9 mouse cellular contexts compared by ENCODE assay signal in genomic region chr6:97311599-97312544, GRCm38 (mm10). TPM values are rescaled to one million over a fixed set of nuclear protein-coding genes. Genes with fewer than 3 reads are reported as not detected.
DNase-seq lines count a peak whose midpoint lies in the region; ATAC-seq and TF ChIP-seq lines count a peak whose summit lies in the region.
"Had no signal": no experiment of that assay in that cellular context is flagged by ENCODE, and none has a peak within 500 bp of the region (broad histone marks: within the 10 kb centered on the region; RNA-seq: fewer than 3 reads in every experiment).

No protein-coding gene starts in this region.

- 9% methylated on average over 33 of the region's 33 CpGs for WGBS in hindbrain, postnatal 0 days
- under 1% methylated on average over 33 of the region's 33 CpGs for WGBS in liver, embryonic 12.5 days (ENCODE audit: insufficient replicate concordance)

- no peak for TF ChIP-seq RAD21 in MEL (IDR thresholded peaks at IDR 0.05; ENCODE audit: low read depth, low read length)

- intact Hi-C loops in gastrocnemius, adult 2 months (cut with DNase I), result loop anchor here (5.0 kb wide), 3 partner anchors 35 to 90 kb away; no protein-coding TSS in a partner anchor

- H3K9ac ChIP-seq in MEL (ENCODE audit: control insufficient read depth, low read depth, low read length, poor library complexity, severe bottlenecking), result peak overlapping the region; percentile 54
- peak overlapping the region; percentile 37; the same call in 1 of the 2 replicates for H3K9ac ChIP-seq in hindbrain, postnatal 0 days (replicated peaks; ENCODE audit: low read length)
- H3K9ac ChIP-seq in liver, embryonic 12.5 days, result peak overlapping the region; percentile 55

- peaks cover 0 to 2% of the 10 kb centered on the region in 2 experiments; a peak in 1 of 4 replicates for H3K36me3 ChIP-seq in MEL (ENCODE audit: control insufficient read depth in 1 of 2, insufficient read depth in 2 of 2, low read length in 2 of 2)
- H3K36me3 ChIP-seq in hindbrain, postnatal 0 days (ENCODE audit: insufficient read depth, low read length), result no peaks in the 10 kb centered on the region
- no peaks in the 10 kb centered on the region; the same call in 1 of the 2 replicates for H3K36me3 ChIP-seq in liver, embryonic 12.5 days
- no peaks in the 10 kb centered on the region for H3K36me3 ChIP-seq in myocyte (ENCODE audit: control insufficient read depth, insufficient read depth)

- TF ChIP-seq CTCF in MEL (IDR thresholded peaks at IDR 0.05 in 2 of 3, conservative IDR thresholded peaks at IDR 0.05 in 1 of 3; ENCODE audit: control insufficient read depth in 1 of 3, insufficient read depth in 1 of 3, low read depth in 2 of 3, low read length in 3 of 3, poor library complexity in 1 of 3, severe bottlenecking in 1 of 3), result no peak
- TF ChIP-seq CTCF in gastrocnemius, adult 2 months (IDR thresholded peaks at IDR 0.05), result no peak
- TF ChIP-seq CTCF in hindbrain, postnatal 0 days (IDR thresholded peaks at IDR 0.05; ENCODE audit: low read depth), result no peak

- no peak overlapping the region for H3ac ChIP-seq in myocyte (ENCODE audit: control insufficient read depth, insufficient read length)

- peak; percentile 79 for DNase-seq in MEL (ENCODE audit: low read depth, low spot score)
- DNase-seq in adrenal gland, postnatal 4 days (ENCODE audit: low spot score in 2 of 2), result peak; percentile 15 to 35
- peak; percentile 73 for DNase-seq in gastrocnemius, adult 2 months
- peak; percentile 38 for DNase-seq in hindbrain, postnatal 0 days (ENCODE audit: low spot score)
- DNase-seq in thymus, postnatal 4 days, result peak; percentile 63
- DNase-seq in frontal cortex, postnatal 25 days (ENCODE audit: low spot score in 2 of 2), result no peak

- H3K4me2 ChIP-seq in hindbrain, postnatal 0 days (ENCODE audit: low read depth, low read length), result peak overlapping the region; percentile 55
- H3K4me2 ChIP-seq in liver, embryonic 12.5 days, result peak overlapping the region; percentile 79
- peak overlapping the region; percentile 95 for H3K4me2 ChIP-seq in myocyte (ENCODE audit: low read depth)

- no peak for ATAC-seq in hindbrain, postnatal 0 days
- peak; percentile 42 for ATAC-seq in liver, embryonic 12.5 days

- 0 out of 4 replicates have a peak, but pooled peaks cover 0 to 2% of the 10 kb centered on the region in 2 experiments for H3K27me3 ChIP-seq in MEL (ENCODE audit: control insufficient read depth in 1 of 2, insufficient read depth in 2 of 2, low read length in 2 of 2)
- H3K27me3 ChIP-seq in hindbrain, postnatal 0 days (ENCODE audit: insufficient read depth, low read length), result no peaks in the 10 kb centered on the region
- H3K27me3 ChIP-seq in liver, embryonic 12.5 days (replicated peaks), result 0 out of 2 replicates have a peak, but pooled peaks cover 3% of the 10 kb centered on the region
- no peaks in the 10 kb centered on the region for H3K27me3 ChIP-seq in myocyte (ENCODE audit: control insufficient read depth, insufficient read depth, insufficient read length)

- no peak for TF ChIP-seq EP300 in MEL (IDR thresholded peaks at IDR 0.05; ENCODE audit: low read depth in 1 of 2, low read length in 2 of 2)

- TF ChIP-seq POLR2A in MEL (IDR thresholded peaks at IDR 0.05; ENCODE audit: control insufficient read depth in 1 of 2, insufficient read depth in 1 of 2, low read depth in 1 of 2, low read length in 2 of 2, poor library complexity in 1 of 2) (no peak), myocyte (IDR thresholded peaks at IDR 0.05; ENCODE audit: insufficient read length, low read depth) (no peak)

- H3K9me3 ChIP-seq in MEL (replicated peaks; ENCODE audit: insufficient read depth, low read length), result no peaks in the 10 kb centered on the region
- H3K9me3 ChIP-seq in hindbrain, postnatal 0 days (ENCODE audit: low read length), result no peaks in the 10 kb centered on the region
- no peaks in the 10 kb centered on the region for H3K9me3 ChIP-seq in liver, embryonic 12.5 days (replicated peaks)

- H3K79me2 ChIP-seq in MEL (ENCODE audit: control insufficient read depth, insufficient read depth, low read length, poor library complexity) (no peaks in the 10 kb centered on the region), myocyte (ENCODE audit: control insufficient read depth, insufficient read depth) (no peaks in the 10 kb centered on the region)

- peak overlapping the region; percentile 60 to 86 for H3K4me3 ChIP-seq in MEL (ENCODE audit: control insufficient read depth in 1 of 2, insufficient read depth in 1 of 2, low read depth in 2 of 2, low read length in 2 of 2)
- peak overlapping the region; percentile 82 for H3K4me3 ChIP-seq in gastrocnemius, adult 2 months
- H3K4me3 ChIP-seq in hindbrain, postnatal 0 days (ENCODE audit: low read length), result peak overlapping the region; percentile 25
- H3K4me3 ChIP-seq in liver, embryonic 12.5 days, result peak overlapping the region; percentile 51
- peak overlapping the region; percentile 11 for H3K4me3 ChIP-seq in myocyte

- H3K27ac ChIP-seq in MEL (ENCODE audit: control insufficient read depth, low read depth, low read length), result no peak overlapping the region
- peak overlapping the region; percentile 83 for H3K27ac ChIP-seq in gastrocnemius, adult 2 months
- H3K27ac ChIP-seq in hindbrain, postnatal 0 days, result peak overlapping the region; percentile 4; the same call in 1 of the 2 replicates
- peak overlapping the region; percentile 56; the same call in 1 of the 2 replicates for H3K27ac ChIP-seq in liver, embryonic 12.5 days
- H3K27ac ChIP-seq: macrophage had no signal

- H3K4me1 ChIP-seq in MEL (ENCODE audit: control insufficient read depth in 1 of 2, insufficient read depth in 2 of 2, low read length in 2 of 2), result peaks cover 0 to 4% of the 10 kb centered on the region in 2 experiments; a peak in 2 of 4 replicates
- H3K4me1 ChIP-seq in hindbrain, postnatal 0 days (ENCODE audit: insufficient read depth, low read length), result no peaks in the 10 kb centered on the region; the same call in 1 of the 2 replicates
- peaks cover 36% of the 10 kb centered on the region for H3K4me1 ChIP-seq in liver, embryonic 12.5 days

TF ChIP-seq in MEL, 35 proteins besides CTCF, POLR2A, EP300 and RAD21:
- TF ChIP-seq HCFC1 (IDR thresholded peaks at IDR 0.05; ENCODE audit: low read depth, low read length), result no peak
- peak; percentile 27; the same call in 1 of the 2 replicates for TF ChIP-seq GATA1 (IDR thresholded peaks at IDR 0.05; ENCODE audit: low read depth, low read length)
- 0 out of 2 replicates have a peak, but pooled peaks have one; percentile 16 for TF ChIP-seq SIN3A (IDR thresholded peaks at IDR 0.05; ENCODE audit: low read length)
- TF ChIP-seq TBP (IDR thresholded peaks at IDR 0.05; ENCODE audit: low read depth, low read length), result 0 out of 2 replicates have a peak, but pooled peaks have one; percentile 16
TF ChIP-seq in MEL: peak in this region for 3.

TF ChIP-seq in myocyte, 11 proteins besides CTCF, POLR2A, EP300 and RAD21:
- no peak for TF ChIP-seq MAX (IDR thresholded peaks at IDR 0.05; ENCODE audit: low read depth)
- no peak for TF ChIP-seq POLR2AphosphoS2 (IDR thresholded peaks at IDR 0.05; ENCODE audit: insufficient read length, low read depth)
- TF ChIP-seq CEBPB (IDR thresholded peaks at IDR 0.05; ENCODE audit: insufficient read depth, poor library complexity, severe bottlenecking), result no peak
- TF ChIP-seq TCF12 (IDR thresholded peaks at IDR 0.05; ENCODE audit: insufficient read depth, poor library complexity, severe bottlenecking), result no peak
- no peak for TF ChIP-seq SRF (IDR thresholded peaks at IDR 0.05; ENCODE audit: control insufficient read depth, insufficient read length, low read depth)
- TF ChIP-seq MYOD1 (IDR thresholded peaks at IDR 0.05; ENCODE audit: control insufficient read depth in 1 of 3, insufficient read length in 2 of 3, low read depth in 2 of 3), result no peak
- TF ChIP-seq USF1 (IDR thresholded peaks at IDR 0.05; ENCODE audit: low read depth), result no peak
- no peak for TF ChIP-seq REST (IDR thresholded peaks at IDR 0.05; ENCODE audit: insufficient read depth, insufficient read length)
- TF ChIP-seq E2F4 (IDR thresholded peaks at IDR 0.05; ENCODE audit: insufficient read depth), result no peak
- TF ChIP-seq TCF3 (IDR thresholded peaks at IDR 0.05; ENCODE audit: insufficient read length, low read depth), result no peak

RNA-seq across cellular contexts. Expression of gene Lmod3, which starts 59.3 kb away (rescaled TPM):
- total RNA-seq in MEL (2012; rRNA removed), result not detected in 2 replicates
- polyA plus RNA-seq in MEL (2012; ENCODE audit: insufficient read depth in 1 of 2, insufficient read length in 2 of 2, low read depth in 1 of 2, low replicate concordance in 2 of 2, missing spikeins in 1 of 2), result not detected
- total RNA-seq in adrenal gland, postnatal 4 days (2021), result 1 to 10 TPM; 1.3 to 5.1 TPM
- 100 to 1,000 TPM in 1 of 2 experiments, 10 to 100 TPM in 1; 95.4 to 186 TPM for total RNA-seq in gastrocnemius, adult 2 months (2021)
- total RNA-seq in hindbrain, postnatal 0 days (2014; rRNA removed), result 0.21 TPM in 1 of 2 replicates, not detected in the other
- polyA plus RNA-seq in hindbrain, postnatal 0 days (2015; fragmentation: Nextera tagmentation; extraction: Ambion mirVana), result not detected in 2 replicates
- polyA plus RNA-seq in liver, embryonic 12.5 days (2016; fragmentation: Nextera tagmentation; extraction: Ambion mirVana), result 0.05 and 0.10 TPM in 2 replicates
- polyA plus RNA-seq in myocyte (2012; fragmentation: generic; extraction: Trizol), result 55.6 TPM
- polyA plus RNA-seq: macrophage had no signal

Comparison
In these comparisons a context has a peak if more than half of its experiments do, and no peak if none do; other contexts are left out.
1. DNase-seq: peak in MEL (single experiment), adrenal gland, postnatal 4 days (2 of 2), gastrocnemius, adult 2 months (single experiment), hindbrain, postnatal 0 days (single experiment) and thymus, postnatal 4 days (single experiment); none in frontal cortex, postnatal 25 days (0 of 2).
2. H3K4me3 ChIP-seq: peak in every context shown above with its lines; median percentile 82 in gastrocnemius, adult 2 months; 73 in MEL; 51 in liver, embryonic 12.5 days; 25 in hindbrain, postnatal 0 days; 11 in myocyte.
3. RNA of gene Lmod3, which starts 59.3 kb away (total RNA-seq): 95.4 to 186 TPM in gastrocnemius, adult 2 months; 1.3 to 5.1 TPM in adrenal gland, postnatal 4 days, 0.21 TPM in hindbrain, postnatal 0 days and not detected in MEL; every median in the first group is over 10 times any median in the second.
4. Peak in every context shown above with its lines, with median percentiles within 50 percentile points of each other: H3K9ac ChIP-seq and H3K4me2 ChIP-seq.